Mouse (Mus musculus): ENCODE measurements at regions not wholly inside any gene's neighbourhood (a gene's known extent, or its start where the extent isn't known, plus 50 kb on each side); places are given as distances from the start of the nearest gene placed in this dataset.
A peak's percentile ranks its signal among the peaks of the same experiment; 100 is the strongest.

DNA sequence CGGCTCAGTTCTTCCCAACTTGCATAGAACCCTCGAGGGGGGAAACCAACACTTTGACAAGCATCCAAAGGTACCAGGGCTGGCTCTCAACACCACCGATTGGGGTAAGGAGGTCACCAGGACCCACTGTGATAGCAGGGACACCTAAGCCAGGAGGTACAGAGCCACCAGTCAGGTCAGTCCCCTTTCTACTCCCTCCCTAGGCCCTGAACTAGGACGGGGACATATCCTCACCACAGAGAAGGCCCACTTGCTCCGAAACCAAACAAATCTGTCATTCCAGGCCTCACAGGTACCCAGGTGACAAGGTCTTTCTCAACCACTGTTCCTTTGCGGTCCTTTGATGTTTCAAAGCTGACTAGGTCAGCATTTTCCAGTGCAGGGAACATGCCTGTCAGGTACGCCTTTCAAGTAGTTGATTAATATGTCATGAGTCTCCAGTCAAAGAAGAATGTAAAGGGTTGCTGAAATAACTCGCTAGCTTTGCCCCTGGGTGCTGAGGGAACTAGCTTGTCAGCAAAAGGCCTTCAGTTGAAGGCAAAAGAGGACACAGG is 95.4 kb downstream of the Zfp36l1 start:
- no peak for DNase-seq

DNA sequence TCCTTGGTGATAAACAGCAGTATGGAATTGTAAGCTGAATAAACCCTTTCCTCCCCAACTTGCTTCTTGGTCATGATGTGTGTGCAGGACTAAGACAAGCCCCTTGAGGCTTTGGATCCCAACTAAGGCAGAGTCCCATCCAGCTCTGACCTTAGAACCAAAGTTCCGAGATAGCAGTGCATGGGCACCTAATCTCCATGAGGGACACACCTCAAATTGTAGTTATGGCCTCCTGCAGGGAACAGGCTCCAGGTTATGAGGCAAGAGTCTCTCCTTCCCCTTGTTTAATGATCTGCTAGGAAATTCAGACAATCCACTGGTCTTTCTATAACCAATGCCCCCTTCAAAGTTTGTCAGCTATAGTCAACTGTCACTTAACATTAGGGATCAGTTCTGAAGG is 96.9 kb downstream of the Zfp36l1 start:
- DNase-seq = no peak

DNA sequence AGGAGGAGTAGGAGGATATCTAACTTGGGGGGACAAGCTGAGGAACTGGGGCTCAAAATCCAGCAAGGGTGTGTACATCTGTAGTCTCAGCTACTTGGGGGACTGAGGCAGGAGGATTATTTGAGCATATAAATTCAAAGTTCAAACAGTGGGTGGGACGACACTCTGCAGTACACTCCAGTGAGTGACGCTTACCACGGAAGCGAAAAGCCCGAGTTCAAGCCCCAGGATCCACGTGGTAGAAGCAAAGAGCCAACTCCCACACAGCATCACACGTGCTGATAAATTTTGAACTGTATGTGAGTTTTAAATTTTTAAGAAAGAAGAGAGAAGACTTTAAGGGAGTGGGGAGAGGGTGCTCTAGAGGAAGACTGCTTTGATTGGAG is 98.2 kb downstream of the Zfp36l1 start:
- DNase-seq = no peak

DNA sequence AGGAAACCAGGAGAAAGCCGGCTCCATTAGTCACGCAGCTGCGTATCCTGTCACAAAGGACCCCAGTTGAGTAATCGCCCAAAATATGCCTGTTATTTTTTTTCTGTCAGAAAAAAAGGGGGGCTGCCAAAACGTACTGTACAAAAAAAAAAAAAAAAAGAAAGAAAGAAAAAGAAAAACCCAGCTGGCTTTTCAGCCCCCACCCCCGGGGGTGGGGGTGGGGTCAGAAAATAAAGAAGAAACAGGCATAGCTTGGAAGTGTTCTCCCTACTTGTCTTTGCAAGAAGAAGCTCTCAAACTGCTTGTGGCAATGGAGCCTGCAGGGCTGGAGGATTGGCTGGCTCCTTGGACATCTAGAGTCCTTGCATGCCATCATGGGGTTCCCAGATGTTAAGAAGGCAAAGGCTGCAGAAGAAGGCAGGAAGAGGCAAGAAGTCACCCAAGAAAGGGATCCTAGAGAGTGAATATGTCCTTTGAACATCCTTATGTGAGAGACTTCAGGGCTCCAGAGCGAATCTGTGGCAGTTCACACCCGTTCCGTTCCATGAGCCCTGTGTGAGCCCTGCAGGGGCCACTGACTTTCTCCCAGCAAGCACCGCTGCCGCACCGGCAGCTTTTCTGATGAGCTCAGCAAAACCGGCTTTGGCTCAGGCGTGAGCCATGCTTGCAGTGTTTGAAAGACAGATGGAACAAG is 98.8 kb downstream of the Zfp36l1 start:
- DNase-seq = peak; percentile 46 to 65

DNA sequence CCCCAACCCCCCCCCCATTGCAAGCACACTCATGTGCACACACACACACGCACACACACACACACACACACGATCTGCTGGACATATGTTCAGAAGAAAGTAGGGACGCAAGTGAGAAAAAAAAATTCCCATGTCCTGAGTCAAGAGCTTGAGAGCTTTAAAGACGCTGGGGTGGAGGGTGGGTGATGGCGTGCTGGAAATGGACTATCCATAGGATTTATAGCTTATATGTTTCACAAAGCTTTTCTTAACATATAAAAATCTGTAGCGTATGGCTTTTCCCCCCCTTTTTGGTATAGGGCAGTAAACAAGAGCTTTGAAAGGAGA is 99.3 kb downstream of the Zfp36l1 start:
- no peak for DNase-seq

DNA sequence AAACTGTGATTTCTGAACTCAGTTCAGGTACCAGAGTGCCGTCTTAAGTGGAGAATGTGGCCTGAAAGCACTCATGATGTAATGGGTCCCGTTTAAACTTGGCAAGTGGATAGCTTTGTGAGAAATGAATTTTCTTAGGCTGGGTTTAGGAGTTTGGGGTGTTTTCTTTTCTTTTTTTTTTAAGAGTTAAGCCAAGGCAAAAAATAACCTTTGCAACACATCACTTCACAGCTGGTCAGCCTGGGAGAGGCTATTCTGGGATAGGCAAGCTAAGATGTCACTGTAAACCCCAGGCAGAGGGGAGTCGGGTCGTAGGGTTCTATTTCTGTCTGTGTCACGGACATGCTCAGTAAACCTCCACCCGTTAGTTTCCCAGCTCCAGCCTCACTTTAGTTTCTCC is 100.9 kb downstream of the Zfp36l1 start:
- no peak for DNase-seq

DNA sequence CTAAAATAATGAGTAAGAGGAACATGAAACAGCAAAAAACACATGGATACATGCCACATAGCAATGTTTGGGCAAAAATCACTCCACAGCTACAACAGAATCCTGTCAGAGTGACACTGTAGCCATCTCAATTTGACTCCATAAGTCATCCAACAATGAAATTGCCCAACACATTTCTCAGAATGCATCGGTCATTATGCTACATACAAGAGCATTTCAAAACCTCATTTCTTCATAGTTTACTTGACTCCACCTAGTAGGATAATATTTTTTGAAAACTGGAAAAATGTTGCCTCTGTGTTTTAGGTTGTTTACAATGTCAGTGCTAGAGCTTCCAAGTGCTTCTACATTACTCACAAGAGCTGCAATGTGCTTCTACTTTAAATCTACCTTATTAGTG is 101.9 kb downstream of the Zfp36l1 start:
- DNase-seq = no peak

DNA sequence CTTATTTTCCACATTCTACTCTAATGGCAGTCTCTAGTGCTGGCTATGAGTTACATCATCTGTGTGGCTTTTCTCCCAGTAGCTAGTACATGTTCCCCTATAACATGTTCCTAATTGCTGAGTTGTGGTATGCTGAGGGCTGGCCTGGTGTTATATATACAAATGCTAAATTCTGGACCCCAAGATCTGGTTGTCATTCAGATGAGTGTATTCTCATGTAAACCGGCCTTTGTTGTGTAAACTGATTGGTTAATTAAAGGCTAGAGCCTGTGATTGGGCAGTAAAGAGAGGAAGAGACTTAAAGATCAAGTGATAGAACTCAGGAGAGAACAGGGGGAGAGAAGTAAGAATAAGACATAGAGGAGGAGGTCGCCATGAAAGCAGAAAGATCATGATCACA is 102.6 kb downstream of the Zfp36l1 start:
- no peak for DNase-seq

DNA sequence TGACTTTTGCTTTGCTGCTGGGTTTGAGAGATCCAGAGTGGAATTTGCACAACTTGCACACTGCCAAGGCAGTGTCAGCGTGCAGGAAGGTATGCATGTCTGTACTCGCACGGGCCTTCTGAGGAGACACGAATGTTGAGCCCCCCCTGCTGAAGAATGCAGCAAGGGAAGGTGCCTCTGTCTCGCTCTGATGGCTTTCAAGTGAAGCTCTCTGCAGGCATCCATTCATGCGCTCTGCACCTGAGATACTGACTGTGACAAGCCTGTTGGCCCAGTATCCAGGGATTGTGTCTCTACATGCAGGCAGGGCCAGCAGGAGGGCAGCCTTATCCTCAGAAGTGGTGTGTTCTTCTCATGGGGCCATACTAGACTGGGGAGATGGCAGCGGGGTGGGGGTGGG is 105.0 kb downstream of the Zfp36l1 start:
- DNase-seq = no peak

DNA sequence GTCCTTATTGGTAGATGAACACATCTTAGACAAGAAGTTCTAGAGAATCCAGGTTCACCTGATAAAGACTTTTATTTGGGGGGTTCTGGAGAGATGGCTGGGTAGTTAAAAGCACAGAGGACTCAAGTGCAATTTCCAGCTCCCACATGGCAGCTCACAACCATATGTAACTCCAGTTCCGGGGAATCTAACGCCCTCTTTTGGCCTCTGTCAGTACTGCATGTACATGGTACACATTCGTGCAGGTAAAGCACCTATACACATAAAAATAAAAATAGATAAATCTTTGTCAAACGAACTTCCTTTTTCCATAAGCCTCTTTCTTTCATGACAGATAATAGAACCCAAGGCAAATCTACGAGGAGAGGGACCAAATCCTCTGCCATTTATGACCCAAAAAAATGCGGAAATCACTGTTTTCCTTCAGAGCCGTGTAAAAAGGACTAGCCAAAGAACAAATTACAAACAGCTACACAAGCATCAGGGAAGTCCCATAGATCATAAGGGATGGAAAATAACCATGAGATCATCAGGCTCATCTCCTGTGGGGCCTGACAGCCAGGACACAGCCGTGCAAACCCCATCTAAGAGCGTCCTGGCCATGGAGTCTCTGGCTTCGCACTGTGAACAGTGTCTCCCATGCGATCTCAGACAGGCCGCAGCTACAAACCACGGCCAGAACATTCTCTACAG is 107.4 kb downstream of the Zfp36l1 start:
- no peak for DNase-seq

DNA sequence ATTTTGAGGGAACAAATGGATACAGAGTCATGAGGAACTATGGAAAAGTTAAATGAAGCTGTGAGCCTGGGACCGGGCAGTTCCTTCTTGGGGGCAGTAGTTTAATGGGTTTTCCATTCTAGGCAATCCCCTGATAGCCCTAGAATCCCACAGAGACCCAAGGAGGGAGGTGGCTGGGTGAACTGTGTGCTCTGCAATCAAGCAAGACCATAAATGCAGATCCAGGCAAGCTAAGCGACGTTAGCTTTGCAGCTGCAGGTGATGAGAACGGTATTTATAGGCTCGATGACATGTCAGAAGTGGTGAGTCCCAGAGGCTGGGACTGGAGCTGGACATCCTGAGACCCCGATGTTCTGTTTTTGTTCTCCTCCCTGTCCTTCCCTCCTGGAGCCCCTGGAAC is 108.2 kb downstream of the Zfp36l1 start:
- DNase-seq = no peak

DNA sequence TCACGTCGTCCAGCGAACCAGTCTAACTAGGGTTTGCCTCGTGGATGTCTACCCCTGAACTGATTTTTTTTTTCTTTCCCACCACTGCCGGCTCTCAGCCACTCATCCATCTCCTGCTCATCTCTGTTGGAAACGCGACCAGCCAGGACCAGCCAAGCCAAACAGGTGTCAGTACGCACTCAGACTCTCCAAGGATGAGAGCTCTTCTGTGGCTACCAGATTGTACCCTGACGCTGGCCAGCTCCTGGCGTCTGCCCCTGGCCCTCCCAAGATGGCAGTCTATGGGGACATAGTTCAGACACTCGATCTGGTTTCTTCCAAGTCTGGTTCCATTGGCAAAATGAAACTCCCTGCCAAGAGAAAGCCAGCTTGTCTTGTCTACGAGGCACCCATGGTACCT is 109.3 kb downstream of the Zfp36l1 start:
- no peak for DNase-seq

DNA sequence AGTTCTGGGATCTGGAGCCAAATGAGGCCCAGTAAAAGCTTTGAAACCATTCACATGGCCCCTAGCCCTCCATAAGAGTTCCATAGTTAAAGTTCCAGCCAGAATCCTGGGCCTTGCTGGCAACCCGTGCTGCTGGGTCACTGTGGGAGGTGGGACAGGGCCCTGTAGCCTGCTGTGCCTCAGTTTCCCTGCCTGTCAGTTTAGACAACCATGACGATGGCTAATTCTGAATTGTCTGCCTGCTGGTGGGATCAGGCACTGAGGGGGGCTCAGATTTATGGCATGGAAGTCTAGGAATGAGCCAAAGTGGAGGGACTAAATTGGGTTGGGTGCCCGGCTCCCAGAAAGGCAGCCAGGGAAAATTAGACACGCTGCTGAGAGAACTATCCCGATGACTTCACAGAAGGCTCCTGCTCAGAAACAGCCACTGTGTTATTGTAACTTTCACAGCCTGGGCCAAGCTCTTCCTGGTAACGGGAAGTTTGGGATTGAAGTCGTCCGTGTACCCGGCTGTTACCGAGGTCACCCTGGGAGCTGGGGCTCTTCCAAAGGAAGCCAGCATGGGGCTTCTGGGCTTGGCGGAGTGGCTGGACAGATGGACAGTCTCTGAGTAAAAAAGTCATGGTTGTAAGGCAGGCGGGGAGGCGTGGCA is 110.2 kb downstream of the Zfp36l1 start:
- no peak for DNase-seq

DNA sequence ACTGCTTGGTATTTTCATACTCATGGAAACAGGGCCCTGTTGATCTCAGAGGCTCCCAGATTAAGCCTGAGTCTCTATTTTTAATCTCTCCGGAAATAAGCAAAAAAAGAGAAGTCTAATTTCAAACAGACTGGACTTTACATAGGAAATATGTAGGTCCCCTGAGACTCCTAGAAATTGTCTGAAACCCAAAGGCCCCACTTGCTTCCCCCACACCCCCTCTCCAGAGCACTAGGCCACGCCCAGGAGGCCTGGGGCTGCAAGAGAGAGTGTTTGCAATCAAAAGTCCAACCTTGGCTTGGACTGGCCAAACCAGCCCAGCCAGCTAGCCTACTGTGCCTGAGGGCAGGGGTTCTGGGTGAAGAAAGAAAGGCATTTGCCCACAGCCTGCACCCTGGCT is 111.0 kb downstream of the Zfp36l1 start:
- DNase-seq = peak in 1 of 2 experiments; percentile 55

DNA sequence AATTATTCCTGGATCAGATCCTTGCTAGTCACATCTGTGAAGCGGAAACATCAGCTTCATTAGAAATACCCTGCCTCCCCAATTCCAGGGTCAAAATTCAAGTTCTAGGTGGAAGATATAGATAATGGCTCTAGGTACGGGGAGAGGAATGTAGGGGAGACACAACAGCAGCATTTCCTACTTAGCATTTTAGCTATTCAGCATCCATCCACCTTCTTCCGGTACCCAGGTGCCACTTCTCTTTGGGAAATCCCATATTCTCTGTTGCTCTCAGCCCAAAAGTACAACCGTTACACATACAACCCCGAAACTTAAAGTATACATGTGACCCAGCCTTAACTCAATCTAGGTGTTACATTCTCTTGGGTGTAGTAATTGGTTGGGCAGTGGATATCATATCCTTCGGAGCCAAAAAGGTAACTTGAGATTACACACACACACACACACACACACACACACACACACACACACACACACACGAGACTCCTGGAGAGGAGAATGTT is 112.9 kb downstream of the Zfp36l1 start:
- DNase-seq = no peak

DNA sequence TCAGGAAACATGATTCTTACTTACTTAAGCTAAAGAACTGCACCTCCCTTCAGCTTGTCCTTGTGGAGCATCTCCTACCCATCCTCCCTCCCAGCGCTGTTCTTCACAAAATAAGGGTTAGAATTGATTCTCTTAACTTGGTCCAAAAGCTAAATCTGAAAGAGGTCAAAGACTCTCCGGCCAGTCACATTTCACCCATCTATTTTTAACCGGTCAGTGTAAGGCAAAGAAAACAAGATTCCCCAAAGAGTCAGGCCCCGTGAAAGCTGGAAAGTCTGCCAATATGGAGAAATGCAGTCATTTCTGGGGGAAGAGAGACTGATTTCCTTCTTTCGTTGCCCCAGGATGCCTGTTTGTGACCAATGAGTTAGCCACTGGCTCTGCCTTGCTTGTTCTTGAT is 114.0 kb downstream of the Zfp36l1 start:
- DNase-seq = peak in 1 of 2 experiments; percentile 24

DNA sequence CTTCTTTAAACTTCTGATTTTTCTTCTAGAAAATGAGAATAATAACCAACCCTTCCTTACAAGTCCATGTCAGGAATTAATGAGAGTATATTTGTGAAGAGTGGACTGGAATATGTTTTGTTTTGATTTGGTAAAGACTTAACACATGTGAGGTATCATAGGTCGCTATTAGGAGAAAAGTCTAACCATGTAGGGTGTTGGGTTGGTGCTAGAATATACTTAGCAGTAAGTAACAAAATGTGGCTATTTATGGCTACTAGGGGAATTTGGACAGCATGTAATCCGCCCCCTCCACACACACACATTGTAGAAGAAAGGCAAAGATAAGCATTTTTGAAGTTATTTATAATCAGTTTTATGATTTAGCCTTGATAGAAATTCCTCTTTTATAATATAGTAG is 114.5 kb downstream of the Zfp36l1 start:
- no peak for DNase-seq

DNA sequence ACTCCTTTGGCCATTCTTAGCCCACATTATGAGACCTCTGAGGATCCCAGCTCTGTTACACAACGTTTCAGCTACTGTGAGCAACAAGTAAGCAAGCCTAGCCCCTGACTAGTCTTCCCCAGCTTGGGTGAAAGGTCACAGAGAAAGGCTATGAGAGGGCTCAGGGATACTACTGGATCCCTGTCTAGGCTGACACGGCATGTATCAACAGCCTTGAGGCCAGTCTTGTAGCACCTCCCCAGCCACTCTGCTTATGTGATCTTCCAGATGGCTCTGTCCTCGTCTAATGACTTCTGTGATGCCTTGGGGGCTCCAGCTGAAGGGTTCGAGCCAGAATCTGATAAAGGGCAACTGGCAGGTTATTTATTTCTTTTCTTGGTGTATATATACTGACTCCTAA is 115.6 kb downstream of the Zfp36l1 start:
- no peak for DNase-seq

DNA sequence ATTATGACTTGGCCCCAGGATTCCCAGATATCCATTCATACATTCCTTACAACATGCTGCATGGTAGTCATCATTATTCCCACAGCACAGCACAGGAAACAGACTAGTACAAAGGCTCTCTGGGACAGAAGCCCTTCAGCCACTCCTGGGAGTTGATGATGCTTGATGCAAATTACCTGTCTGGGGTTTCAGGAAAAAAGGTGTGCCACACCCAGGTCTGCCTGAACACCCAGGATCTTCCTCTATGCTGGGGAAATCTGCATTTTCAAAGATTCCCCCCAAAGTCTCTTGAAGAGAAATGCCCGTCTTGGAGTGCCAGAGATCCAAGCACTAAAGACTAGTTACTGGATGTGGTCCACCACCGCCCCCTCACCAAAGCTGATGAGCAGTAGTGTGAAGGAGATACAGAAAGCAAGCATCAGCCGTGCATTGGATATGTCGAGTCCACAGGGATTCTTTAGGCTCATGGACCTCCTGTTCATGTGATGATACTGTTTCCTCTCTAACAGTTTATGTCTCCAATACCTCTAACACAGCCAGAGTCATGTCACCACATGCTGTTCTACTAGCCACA is 117.2 kb downstream of the Zfp36l1 start:
- no peak for DNase-seq

DNA sequence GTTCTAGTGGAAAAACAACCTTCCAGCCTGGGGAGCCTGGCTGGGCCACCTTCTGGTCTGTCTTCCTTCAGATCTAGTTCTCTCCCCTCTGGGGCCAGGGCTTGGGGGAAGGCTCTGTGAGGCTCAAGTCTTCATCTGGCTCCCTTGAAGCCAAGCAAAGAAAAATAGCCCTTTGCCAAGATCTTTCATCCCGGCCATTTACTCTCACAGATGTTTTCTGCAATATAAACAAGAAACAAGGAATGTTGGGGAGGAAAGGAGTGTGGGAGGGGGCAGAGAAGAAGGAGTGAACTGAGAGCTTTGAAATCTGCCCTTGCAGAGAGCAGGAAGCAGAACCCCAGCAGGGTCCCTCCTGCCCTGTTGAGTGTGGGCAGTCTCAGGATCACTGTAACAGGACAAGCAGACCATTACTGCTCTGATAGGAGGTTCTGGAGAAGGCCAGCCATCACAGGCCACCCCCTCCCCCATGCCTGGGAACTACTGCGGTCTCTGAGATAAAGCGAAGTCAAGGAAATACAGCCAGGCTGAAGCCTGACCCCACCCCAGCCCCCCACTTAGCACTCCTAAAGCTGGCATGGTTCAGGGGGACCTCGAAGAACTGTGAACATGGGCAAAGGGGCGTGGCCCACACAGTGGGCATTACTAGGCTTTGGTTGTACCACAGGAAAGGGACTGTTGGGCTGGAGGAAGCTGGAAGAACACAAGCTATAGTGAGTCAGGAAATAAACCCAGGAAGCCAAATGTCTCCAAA is 118.8 kb downstream of the Zfp36l1 start:
- DNase-seq = no peak

DNA sequence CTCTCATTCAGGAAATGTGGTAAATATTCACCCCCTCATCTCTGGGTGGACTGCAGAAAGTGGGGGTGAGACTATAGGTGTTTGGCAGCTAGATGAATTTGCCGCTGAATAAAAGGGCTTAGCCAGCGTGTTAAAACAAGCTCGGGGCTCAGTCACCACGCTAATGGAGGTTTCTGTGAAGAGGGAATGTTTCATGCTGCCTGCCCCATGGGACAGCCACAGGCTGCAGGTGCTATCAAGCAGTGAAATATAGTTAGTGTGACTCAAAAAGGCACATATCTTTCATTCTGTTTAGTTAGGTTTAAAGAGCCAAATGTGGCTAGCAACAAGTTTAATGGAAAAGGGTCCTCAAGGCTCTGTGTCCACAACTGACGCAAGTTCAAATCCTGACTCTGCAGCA is 121.5 kb downstream of the Zfp36l1 start:
- no peak for DNase-seq

DNA sequence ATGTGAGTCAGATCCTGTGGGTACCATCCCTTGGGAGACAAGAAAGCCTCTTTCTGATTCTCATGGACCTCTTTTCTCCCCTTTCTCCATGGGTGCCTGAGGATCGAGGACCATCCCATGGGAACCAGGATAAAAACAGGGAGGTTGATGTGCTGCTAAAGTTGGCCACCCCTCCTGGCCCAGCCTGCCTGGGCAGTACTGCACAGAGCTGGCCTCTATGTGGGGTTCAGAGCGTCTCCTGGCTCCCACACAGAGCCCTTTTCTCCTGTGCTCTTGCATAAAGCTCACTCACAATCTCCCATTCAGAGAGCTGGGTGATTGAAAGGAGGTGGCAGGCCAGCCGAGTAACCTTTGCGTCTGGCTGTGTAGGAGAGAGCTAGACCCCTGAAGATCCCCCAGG is 122.1 kb downstream of the Zfp36l1 start:
- DNase-seq = no peak
